Mouse (Mus musculus): ENCODE measurements at regions not wholly inside any gene's neighbourhood (a gene's known extent, or its start where the extent isn't known, plus 50 kb on each side); places are given as distances from the start of the nearest gene placed in this dataset.

GRCm38 (mm10) chr5:125964039-125964438 lies 432.5 kb downstream of the Tmem132b start:
- TF ChIP-seq E2F4 (IDR thresholded peaks at IDR 0.05; ENCODE audit: borderline replicate concordance, low read depth, low read length) (no peak), MAFK (IDR thresholded peaks at IDR 0.05; ENCODE audit: borderline replicate concordance, low read depth, low read length) (no peak), RAD21 (IDR thresholded peaks at IDR 0.05; ENCODE audit: low read depth, low read length) (0 out of 2 replicates have a peak, but pooled peaks have one; percentile 1), POLR2A (IDR thresholded peaks at IDR 0.05; ENCODE audit: control insufficient read depth in 1 of 2, insufficient read depth in 1 of 2, low read depth in 1 of 2, low read length in 2 of 2, poor library complexity in 1 of 2) (no peak), CTCF (IDR thresholded peaks at IDR 0.05 in 2 of 3, conservative IDR thresholded peaks at IDR 0.05 in 1 of 3; ENCODE audit: control insufficient read depth in 1 of 3, insufficient read depth in 1 of 3, low read depth in 2 of 3, low read length in 3 of 3, poor library complexity in 1 of 3, severe bottlenecking in 1 of 3) (peak; percentile 42 to 65 (median 48)), MEF2A (IDR thresholded peaks at IDR 0.05; ENCODE audit: extremely low read depth, insufficient replicate concordance, low read depth, low read length, poor library complexity, severe bottlenecking) (no peak), KAT2A (conservative IDR thresholded peaks at IDR 0.05; ENCODE audit: low read depth, low read length) (no peak), SIN3A (IDR thresholded peaks at IDR 0.05; ENCODE audit: low read length) (no peak), ZC3H11A (IDR thresholded peaks at IDR 0.05; ENCODE audit: low read depth, low read length) (no peak), MAZ (IDR thresholded peaks at IDR 0.05; ENCODE audit: low read depth, low read length) (no peak)
